Mouse (Mus musculus) G1E (cell line): ENCODE measurements at regions not wholly inside any gene's neighbourhood (a gene's known extent, or its start where the extent isn't known, plus 50 kb on each side); places are given as distances from the start of the nearest gene placed in this dataset.

Source experiments
- CTCF ChIP-seq: IDR thresholded peaks from 2 replicates; pipeline ENCODE4 v1.5.1; 2012; ENCODE audit warnings: low read depth, low read length, inconsistent platforms, mixed read lengths
- GATA1 ChIP-seq: IDR thresholded peaks from 2 replicates; pipeline ENCODE4 v1.6.1; 2012; ENCODE audit warnings: borderline replicate concordance, low read length, inconsistent platforms, mixed read lengths
- GATA2 ChIP-seq: IDR thresholded peaks from 2 replicates; pipeline ENCODE4 v1.6.1; 2012; ENCODE audit warnings: low read depth, low read length, inconsistent platforms, borderline replicate concordance
- POLR2AphosphoS5 ChIP-seq: IDR thresholded peaks from 2 replicates; pipeline ENCODE4 v1.6.1; 2012; ENCODE audit warnings: low read depth, low read length, inconsistent platforms; ENCODE audit not compliant: insufficient replicate concordance
- TAL1 ChIP-seq: conservative IDR thresholded peaks from 2 replicates; pipeline ENCODE4 v1.6.1; 2012; ENCODE audit warnings: low read depth, low read length, inconsistent platforms, mixed read lengths

- no peak for TF ChIP-seq CTCF
- TF ChIP-seq GATA1: no peak
- TF ChIP-seq GATA2: no peak
- TF ChIP-seq POLR2AphosphoS5: no peak
- TF ChIP-seq TAL1: no peak
Measured at GRCm38 (mm10) chr12:70598211-70598701, 145.4 kb downstream of the Tmx1 start.
